Mouse (Mus musculus) ES-Bruce4 (cell line): ENCODE data around the gene Lce1f.

Experiments used
- CTCF ChIP-seq: IDR thresholded peaks from one replicate; pipeline ENCODE4 v1.8.1; 2011; ENCODE audit warnings: low read depth, low read length
- POLR2A ChIP-seq: IDR thresholded peaks from one replicate; pipeline ENCODE4 v1.8.1; 2011; ENCODE audit warnings: low read length; ENCODE audit not compliant: insufficient read depth

DNA sequence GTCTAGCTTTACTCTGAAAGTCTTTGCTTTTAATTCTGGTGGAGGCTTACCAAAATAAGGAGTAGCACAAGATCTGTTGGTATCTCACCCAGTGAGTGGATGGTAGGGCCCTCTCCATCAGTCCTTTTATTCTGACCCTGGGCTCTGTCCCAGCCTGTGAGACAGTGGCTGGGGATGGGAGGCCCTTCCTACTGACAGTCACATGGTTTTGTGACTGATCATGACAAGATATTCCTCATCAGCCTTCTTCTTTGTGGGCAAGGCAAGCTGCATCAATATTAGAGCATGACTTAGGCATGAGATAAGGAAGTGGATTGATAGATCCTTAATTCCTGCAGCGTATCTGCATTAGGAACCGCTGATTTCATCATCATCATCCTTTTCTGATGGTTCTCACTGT lies 11.2 kb downstream of the Lce1f start, which contains the start of gene Lce1e:
- TF ChIP-seq POLR2A: no peak
- TF ChIP-seq CTCF: no peak
